Mouse (Mus musculus): ENCODE results near the gene Rabgap1l.

GRCm38 (mm10) chr1:160184506-160184905 lies 608.5 kb downstream of the Rabgap1l start:
- no peak for TF ChIP-seq CTCF (IDR thresholded peaks at IDR 0.05; ENCODE audit: low read depth, low read length)
- TF ChIP-seq POLR2A (IDR thresholded peaks at IDR 0.05; ENCODE audit: extremely low read depth, insufficient read depth, low read length): no peak
